Mouse (Mus musculus) cortical plate, adult 2 months (tissue): ENCODE measurements around the gene Sash3.

Experiments
- CTCF ChIP-seq: fragments of 200-500 bp; IDR thresholded peaks from 2 replicates; pipeline ENCODE4 v1.5.1; 2011; ENCODE audit warnings: mild to moderate bottlenecking, control low read depth, low read length; ENCODE audit not compliant: insufficient read depth; ENCODE audit errors: extremely low read depth
- POLR2A ChIP-seq: fragments of 200-500 bp; IDR thresholded peaks from 2 replicates; pipeline ENCODE4 v1.6.1; 2011; ENCODE audit warnings: mild to moderate bottlenecking, low read length, control low read depth; ENCODE audit not compliant: insufficient read depth; ENCODE audit errors: extremely low read depth

DNA sequence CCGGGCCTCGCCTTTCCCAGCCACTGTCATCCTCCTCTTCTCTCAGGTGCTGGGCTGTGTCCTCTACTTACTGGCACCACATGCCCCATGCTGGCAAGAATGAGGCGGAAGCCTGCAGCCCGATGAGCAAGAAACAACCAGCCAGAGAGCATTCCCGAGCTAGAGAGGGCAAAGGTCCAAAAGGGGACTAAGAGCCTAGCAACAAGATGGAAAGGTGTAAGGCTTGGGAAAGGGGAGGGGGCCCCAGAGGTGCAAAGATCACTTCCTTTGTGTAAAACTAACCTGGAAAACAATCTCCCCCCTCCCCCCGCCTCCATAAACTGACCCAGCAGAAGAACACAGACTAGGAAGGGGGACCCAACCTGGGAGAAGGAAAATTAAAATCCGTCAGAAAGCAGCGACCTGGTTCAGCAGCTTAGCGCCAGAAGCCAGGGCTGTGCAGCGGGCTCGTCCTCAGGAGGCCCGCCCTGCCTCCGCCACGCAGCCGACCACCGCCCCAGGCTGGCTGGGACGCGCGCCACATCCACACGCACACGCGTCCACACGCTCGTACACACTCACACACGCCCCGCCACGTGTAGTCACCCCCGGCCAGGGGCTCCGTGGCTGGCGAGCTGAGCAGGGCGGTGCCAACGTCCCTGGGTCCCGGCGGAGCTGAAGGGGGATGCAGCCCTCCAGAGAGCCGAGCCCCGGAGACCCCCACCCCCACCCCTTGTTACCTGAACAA lies 61.7 kb downstream of the Sash3 start:
- TF ChIP-seq CTCF = no peak
- no peak for TF ChIP-seq POLR2A
